Mouse (Mus musculus): ENCODE results near the gene Zcchc14.

The Zcchc14 gene

GRCm38 (mm10) chr8:121584730-121585129, 68.0 kb downstream of the Zcchc14 start:
- DNase-seq (ENCODE audit: low spot score): no peak

- DNase-seq (ENCODE audit: low spot score): no peak
Measured at GRCm38 (mm10) chr8:121583653-121584052, 69.0 kb downstream of the Zcchc14 start.

- no peak for DNase-seq (ENCODE audit: low spot score)
Measured at GRCm38 (mm10) chr8:121580465-121580864, 72.2 kb downstream of the Zcchc14 start.

GRCm38 (mm10) chr8:121578676-121579451, 73.8 kb downstream of the Zcchc14 start, which contains the start of gene Fbxo31:
Gene Fbxo31 (minus strand): TSS chr8:121578806.
- peak; percentile 92 for DNase-seq (ENCODE audit: low spot score)

GRCm38 (mm10) chr8:121577751-121578675, 74.7 kb downstream of the Zcchc14 start:
- no peak for DNase-seq (ENCODE audit: low spot score)

- DNase-seq (ENCODE audit: low spot score): no peak
Measured at GRCm38 (mm10) chr8:121575661-121576060, 77.0 kb downstream of the Zcchc14 start.

- DNase-seq (ENCODE audit: low spot score): no peak
Measured at GRCm38 (mm10) chr8:121573275-121573674, 79.4 kb downstream of the Zcchc14 start.

- DNase-seq (ENCODE audit: low spot score): no peak
Measured at GRCm38 (mm10) chr8:121572121-121572520, 80.6 kb downstream of the Zcchc14 start.

GRCm38 (mm10) chr8:121570801-121571200, 81.9 kb downstream of the Zcchc14 start:
- DNase-seq (ENCODE audit: low spot score): no peak

- no peak for DNase-seq (ENCODE audit: low spot score)
Measured at GRCm38 (mm10) chr8:121570335-121570734, 82.4 kb downstream of the Zcchc14 start.

- no peak for DNase-seq (ENCODE audit: low spot score)
Measured at GRCm38 (mm10) chr8:121568321-121568720, 84.4 kb downstream of the Zcchc14 start.

- no peak for DNase-seq (ENCODE audit: low spot score)
Measured at GRCm38 (mm10) chr8:121563701-121564100, 89.0 kb downstream of the Zcchc14 start.

GRCm38 (mm10) chr8:121562941-121563351, 89.8 kb downstream of the Zcchc14 start:
- DNase-seq (ENCODE audit: low spot score): no peak

GRCm38 (mm10) chr8:121561636-121562345, 90.9 kb downstream of the Zcchc14 start:
- DNase-seq (ENCODE audit: low spot score): no peak

GRCm38 (mm10) chr8:121560432-121561100, 92.1 kb downstream of the Zcchc14 start:
- no peak for DNase-seq (ENCODE audit: low spot score)

GRCm38 (mm10) chr8:121559801-121560200, 92.9 kb downstream of the Zcchc14 start:
- no peak for DNase-seq (ENCODE audit: low spot score)

- no peak for DNase-seq (ENCODE audit: low spot score)
Measured at GRCm38 (mm10) chr8:121558538-121558937, 94.2 kb downstream of the Zcchc14 start.

GRCm38 (mm10) chr8:121557746-121558145, 95.0 kb downstream of the Zcchc14 start:
- no peak for DNase-seq (ENCODE audit: low spot score)

- DNase-seq (ENCODE audit: low spot score): no peak
Measured at GRCm38 (mm10) chr8:121553831-121554475, 98.7 kb downstream of the Zcchc14 start.

- DNase-seq (ENCODE audit: low spot score): no peak
Measured at GRCm38 (mm10) chr8:121552506-121552905, 100.2 kb downstream of the Zcchc14 start.
